Mouse (Mus musculus) kidney, embryonic 16.5 days (tissue): Measurements from ENCODE around the gene Kcnb1. TPM values are rescaled to one million over a fixed set of nuclear protein-coding genes. Genes with fewer than 3 reads are reported as not detected.

ENCODE experiments used
- ATAC-seq: fragments of 200-750 bp; cut with Nextera tagmentation; 2 replicates; pipeline ENCODE4 v1.8.0; 2017; ENCODE audit warnings: moderate TSS enrichment; ENCODE audit not compliant: low FRiP score, low TSS enrichment
- H3K27ac ChIP-seq: fragments of 300-500 bp; sonication (generic); 2 replicates; pipeline ENCODE4 v1.5.1; 2014; ENCODE audit warnings: low read length
- H3K27me3 ChIP-seq: fragments of 300-500 bp; sonication (generic); 2 replicates; pipeline ENCODE4 v1.6.1; 2014; ENCODE audit warnings: low read length, control low read depth, mixed read lengths; ENCODE audit not compliant: insufficient read depth
- H3K36me3 ChIP-seq: fragments of 300-500 bp; sonication (generic); 2 replicates; pipeline ENCODE4 v1.6.1; 2014; ENCODE audit warnings: low read length, control low read depth, mixed read lengths; ENCODE audit not compliant: insufficient read depth
- H3K4me1 ChIP-seq: fragments of 300-500 bp; sonication (generic); 2 replicates; pipeline ENCODE4 v1.6.1; 2014; ENCODE audit warnings: low read length, control low read depth, mixed read lengths; ENCODE audit not compliant: insufficient read depth
- H3K4me2 ChIP-seq: fragments of 300-500 bp; sonication (generic); replicated peaks from 2 replicates; pipeline ENCODE4 v1.6.1; 2014; ENCODE audit warnings: low read depth, low read length
- H3K4me3 ChIP-seq: fragments of 300-500 bp; sonication (generic); 2 replicates; pipeline ENCODE4 v1.5.1; 2014; ENCODE audit warnings: mild to moderate bottlenecking, low read length
- H3K9ac ChIP-seq: fragments of 300-500 bp; sonication (generic); replicated peaks from 2 replicates; pipeline ENCODE4 v1.6.1; 2014; ENCODE audit warnings: low read length
- H3K9me3 ChIP-seq: fragments of 300-500 bp; sonication (generic); 2 replicates; pipeline ENCODE4 v1.6.1; 2016; ENCODE audit warnings: low read length, control low read depth
- WGBS: fragments of 180-500 bp; shearing (Covaris S2); extraction: QIAGEN DNeasy Blood & Tissue Kit; methylation state at CpG from one replicate; pipeline ENCODE4 v1.1.7; 2014; 5-methylcytosine and 5-hydroxymethylcytosine counted together
- polyA plus RNA-seq: library from polyadenylated mRNA; unstranded; fragments of >200 nt; fragmentation: Nextera tagmentation; extraction: Ambion mirVana; gene quantifications from 2 replicates; pipeline ENCODE4 v1.2.1, GENCODE M21; 2015

Gene Kcnb1
- polyA plus RNA-seq, 1 experiment from 2014 or later, result 1.1 TPM

DNA sequence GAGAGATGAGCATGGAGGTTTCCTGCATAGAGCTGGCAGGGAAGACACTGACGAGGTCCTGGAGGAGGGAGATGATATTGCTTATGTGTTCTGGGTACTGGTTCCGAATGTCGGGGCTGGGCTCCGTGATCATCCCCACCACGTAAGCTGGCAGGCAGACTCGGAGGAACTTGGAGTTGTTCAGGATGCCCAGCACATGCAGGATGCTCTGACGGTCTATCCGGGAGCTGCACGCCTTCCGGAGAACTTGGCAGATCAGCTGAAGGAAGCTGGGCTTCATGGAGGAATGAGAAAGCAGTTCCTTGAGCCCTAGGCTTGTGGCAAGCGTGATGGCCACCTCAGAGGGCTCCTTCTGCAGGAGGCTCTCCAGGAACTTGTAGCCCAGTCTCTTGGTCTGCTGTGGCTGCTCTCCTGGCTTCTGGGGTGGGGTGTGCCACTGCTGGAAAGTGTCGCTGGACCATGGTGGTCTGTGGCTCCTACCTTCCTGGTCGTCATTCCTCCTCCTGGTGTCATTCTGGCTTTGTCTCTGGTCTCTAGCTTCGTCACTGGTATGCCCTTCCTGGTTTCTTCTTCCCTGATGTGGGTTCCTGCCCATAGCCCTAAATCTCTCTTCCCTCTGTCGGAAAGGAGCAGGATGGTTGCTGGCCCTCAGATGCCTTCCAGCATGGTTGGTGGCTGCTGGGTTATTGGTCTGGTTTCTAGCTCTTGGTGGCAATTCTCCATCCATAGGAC, 133.6 kb downstream of the Kcnb1 start:
- no peaks in the 10 kb centered on the region for H3K9me3 ChIP-seq
- ATAC-seq, result no peak
- H3K9ac ChIP-seq, result no peak overlapping the region
- WGBS, result 94% methylated on average over 15 of the region's 15 CpGs
- no peaks in the 10 kb centered on the region for H3K27me3 ChIP-seq
- no peak overlapping the region for H3K4me2 ChIP-seq
- H3K4me1 ChIP-seq, result peaks cover 38% of the 10 kb centered on the region
- no peak overlapping the region for H3K4me3 ChIP-seq
- H3K27ac ChIP-seq, result no peak overlapping the region
- peaks cover 43% of the 10 kb centered on the region for H3K36me3 ChIP-seq

DNA sequence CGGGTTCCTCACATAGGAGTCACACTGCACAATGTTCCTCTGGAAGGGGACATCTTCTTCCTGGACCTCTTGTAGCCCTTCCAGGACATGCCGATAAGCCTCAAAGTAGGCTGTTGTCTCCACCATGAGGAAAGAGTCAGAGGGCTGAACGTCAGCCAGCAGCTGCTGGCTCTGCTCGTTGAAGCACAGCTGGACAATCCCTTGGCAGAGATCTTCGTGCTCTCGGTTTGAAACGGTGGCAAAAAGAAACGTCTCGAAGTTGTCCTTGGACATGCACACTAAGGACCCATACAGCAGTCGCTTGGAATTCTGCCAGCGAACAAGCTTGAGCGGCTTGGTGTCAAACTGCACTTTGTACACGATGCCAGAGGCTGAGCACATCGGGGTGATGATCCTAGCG, 134.6 kb downstream of the Kcnb1 start:
- 77% methylated on average over 15 of the region's 15 CpGs for WGBS
- H3K4me3 ChIP-seq, result no peak overlapping the region
- no peak for ATAC-seq
- H3K9me3 ChIP-seq, result no peaks in the 10 kb centered on the region
- H3K27ac ChIP-seq, result no peak overlapping the region
- no peaks in the 10 kb centered on the region for H3K27me3 ChIP-seq
- no peak overlapping the region for H3K9ac ChIP-seq
- H3K4me2 ChIP-seq, result no peak overlapping the region
- peaks cover 30% of the 10 kb centered on the region for H3K4me1 ChIP-seq
- peaks cover 45% of the 10 kb centered on the region for H3K36me3 ChIP-seq

DNA sequence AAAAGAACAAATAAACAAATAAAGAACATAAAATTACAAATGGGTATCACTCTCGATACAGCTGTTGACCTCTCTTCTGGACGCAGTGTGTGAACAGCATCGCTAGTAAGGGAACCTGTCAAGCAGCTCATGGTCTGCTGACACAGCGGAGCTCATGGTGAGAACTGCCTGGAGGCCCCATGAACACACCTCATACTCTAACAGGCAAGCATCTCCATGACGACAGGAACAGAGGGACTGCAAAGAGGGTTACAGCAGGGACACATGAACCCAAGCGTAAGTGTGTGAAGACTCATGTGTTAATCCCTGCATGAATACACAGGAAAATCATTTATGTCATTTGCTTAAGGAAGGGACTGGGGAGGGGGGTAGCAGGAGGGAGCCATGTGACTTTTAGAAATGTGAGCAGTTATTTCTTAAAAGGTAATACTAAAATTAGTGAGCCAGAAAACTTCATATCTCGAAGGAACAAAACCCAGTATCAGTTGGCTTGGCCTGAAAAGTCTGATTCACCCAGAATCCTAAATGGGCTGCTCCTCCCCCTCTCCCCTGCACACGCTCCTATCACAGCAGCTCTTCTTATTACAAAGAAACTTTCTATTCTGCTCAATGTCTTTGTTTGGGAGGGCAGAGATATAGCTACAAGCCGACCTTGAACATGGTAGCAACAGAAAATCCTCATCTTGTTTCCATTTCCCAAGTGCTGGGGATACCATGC, 136.7 kb downstream of the Kcnb1 start:
- 54% methylated on average over 9 of the region's 9 CpGs for WGBS
- Histone ChIP-seq H3K9me3 (no peaks in the 10 kb centered on the region), H3K4me2 (no peak overlapping the region), H3K27ac (0 out of 2 replicates have a peak overlapping the region, but pooled peaks have one; percentile 39), H3K4me1 (peaks cover 11% of the 10 kb centered on the region), H3K36me3 (peaks cover 60% of the 10 kb centered on the region), H3K9ac (no peak overlapping the region), H3K4me3 (no peak overlapping the region), H3K27me3 (no peaks in the 10 kb centered on the region)
- 0 out of 2 replicates have a peak, but pooled peaks have one; percentile 4 for ATAC-seq

DNA sequence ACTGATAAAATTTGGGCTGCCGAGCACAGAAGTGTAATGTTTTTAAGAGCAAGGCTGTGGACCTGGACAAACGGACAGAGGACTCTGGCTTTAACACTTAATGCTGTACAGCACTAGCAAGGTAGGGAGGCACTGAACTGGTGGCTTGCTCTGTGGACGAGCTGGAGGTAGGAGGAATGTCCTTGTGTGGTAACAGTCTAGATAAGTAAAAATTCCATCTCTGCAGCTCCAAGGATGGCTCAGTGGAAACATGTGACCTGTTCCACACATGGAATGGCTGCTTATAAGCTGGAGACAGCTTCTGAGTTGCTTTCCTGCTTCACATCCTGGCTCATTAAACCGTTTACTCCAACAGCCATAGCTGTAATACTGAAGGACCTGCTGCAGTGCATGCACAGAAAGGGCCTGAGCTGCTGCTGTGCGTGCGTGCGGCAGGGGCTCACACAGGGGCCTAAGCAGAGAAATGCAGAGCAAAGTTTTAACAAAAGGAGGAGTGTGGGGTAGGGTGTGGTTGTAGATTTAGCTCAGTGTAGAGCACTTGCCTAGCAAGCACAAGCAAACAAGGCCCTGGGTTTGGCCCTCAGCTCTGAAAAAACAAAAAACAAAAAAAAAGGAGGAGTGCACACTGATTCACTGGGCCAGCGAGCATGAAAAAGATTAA, 141.1 kb downstream of the Kcnb1 start:
- no peak overlapping the region for H3K4me3 ChIP-seq
- peaks cover 57% of the 10 kb centered on the region for H3K36me3 ChIP-seq
- ATAC-seq, result no peak
- H3K9me3 ChIP-seq, result no peaks in the 10 kb centered on the region
- H3K4me1 ChIP-seq, result peaks cover 5% of the 10 kb centered on the region; the same call in 1 of the 2 replicates
- no peak overlapping the region for H3K4me2 ChIP-seq
- H3K27ac ChIP-seq, result no peak overlapping the region
- H3K9ac ChIP-seq, result no peak overlapping the region
- WGBS, result 86% methylated on average over 8 of the region's 8 CpGs
- no peaks in the 10 kb centered on the region for H3K27me3 ChIP-seq

DNA sequence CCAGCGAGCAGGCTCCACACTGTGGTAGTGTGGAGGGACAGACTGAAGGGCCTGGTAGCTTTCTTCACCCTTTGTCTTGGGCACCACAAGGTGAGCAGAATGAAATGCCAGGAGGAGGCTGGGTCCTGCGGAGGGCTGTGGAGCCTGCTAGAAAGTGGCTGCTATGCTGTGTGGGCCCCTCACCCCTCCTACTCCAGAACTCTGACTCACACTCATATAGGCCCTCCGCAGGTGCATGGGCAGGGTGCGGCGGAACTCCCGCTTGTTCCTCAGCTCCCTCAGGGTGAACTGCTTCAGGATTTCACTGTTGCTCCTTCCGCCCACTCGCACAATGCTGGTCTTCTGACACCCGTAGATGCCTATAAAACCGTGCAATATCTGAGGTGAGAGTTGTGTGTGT, 141.7 kb downstream of the Kcnb1 start:
- no peak overlapping the region for H3K4me2 ChIP-seq
- no peak overlapping the region for H3K9ac ChIP-seq
- WGBS, result 87% methylated on average over 10 of the region's 10 CpGs
- peaks cover 2% of the 10 kb centered on the region; the same call in 1 of the 2 replicates for H3K4me1 ChIP-seq
- no peaks in the 10 kb centered on the region for H3K9me3 ChIP-seq
- H3K4me3 ChIP-seq, result no peak overlapping the region
- peaks cover 63% of the 10 kb centered on the region for H3K36me3 ChIP-seq
- no peak overlapping the region for H3K27ac ChIP-seq
- no peaks in the 10 kb centered on the region for H3K27me3 ChIP-seq
- no peak for ATAC-seq

Other genes with a start within 250 kb of the Kcnb1 start
- 92.0 and 98.8 TPM in 2 replicates for gene Stau1, start 193.9 kb downstream of the Kcnb1 start, polyA plus RNA-seq
- gene Ddx27, start 175.0 kb downstream of the Kcnb1 start, polyA plus RNA-seq, result 57.6 and 59.2 TPM in 2 replicates
- 11.8 TPM in 2 replicates for gene Znfx1, start 127.1 kb downstream of the Kcnb1 start, polyA plus RNA-seq
- 18.4 and 20.6 TPM in 2 replicates for gene Ptgis, start 50.4 kb upstream of the Kcnb1 start, polyA plus RNA-seq
- 8.9 and 9.4 TPM in 2 replicates for gene B4galt5, start 159.0 kb upstream of the Kcnb1 start, polyA plus RNA-seq
- gene Slc9a8, start 231.6 kb upstream of the Kcnb1 start, polyA plus RNA-seq, result 20.7 and 25.7 TPM in 2 replicates